Mouse (Mus musculus) left cerebral cortex, adult 2 months (tissue): Measurements from ENCODE around the gene Wwox. TPM values are rescaled to one million over a fixed set of nuclear protein-coding genes. Genes with fewer than 3 reads are reported as not detected.

Experiments
- DNase-seq, 2 experiments: peaks; one replicate each; pipeline ENCODE4 v3.0.0; 2021 to 2022; ENCODE audit warnings: low spot score in 2 of 2, mixed read lengths in 1 of 2; ENCODE audit errors: extremely low spot score in 1 of 2
- H3K27ac ChIP-seq: fragments of 200-600 bp; 2 replicates; pipeline ENCODE4 v1.8.1; 2022
- H3K4me3 ChIP-seq: fragments of 200-600 bp; 2 replicates; pipeline ENCODE4 v1.8.1; 2022
- CTCF ChIP-seq: fragments of 200-600 bp; IDR thresholded peaks from 2 replicates; pipeline ENCODE4 v1.8.1; 2022; ENCODE audit warnings: antibody characterized with exemption, mild to moderate bottlenecking, moderate library complexity
- intact Hi-C: fragments of 180-260 bp; cut with DNase I; formaldehyde crosslinking; loops from one replicate; pipeline ENCODE4 v1.15.1; 2025
- total RNA-seq, 2 experiments: library from RNA; stranded (reverse); gene quantifications; 2 replicates each; pipeline ENCODE4 v1.2.3; 2021

Gene Wwox
- total RNA-seq, 2 experiments from 2014 or later = 16.7 to 17.6 TPM

DNA sequence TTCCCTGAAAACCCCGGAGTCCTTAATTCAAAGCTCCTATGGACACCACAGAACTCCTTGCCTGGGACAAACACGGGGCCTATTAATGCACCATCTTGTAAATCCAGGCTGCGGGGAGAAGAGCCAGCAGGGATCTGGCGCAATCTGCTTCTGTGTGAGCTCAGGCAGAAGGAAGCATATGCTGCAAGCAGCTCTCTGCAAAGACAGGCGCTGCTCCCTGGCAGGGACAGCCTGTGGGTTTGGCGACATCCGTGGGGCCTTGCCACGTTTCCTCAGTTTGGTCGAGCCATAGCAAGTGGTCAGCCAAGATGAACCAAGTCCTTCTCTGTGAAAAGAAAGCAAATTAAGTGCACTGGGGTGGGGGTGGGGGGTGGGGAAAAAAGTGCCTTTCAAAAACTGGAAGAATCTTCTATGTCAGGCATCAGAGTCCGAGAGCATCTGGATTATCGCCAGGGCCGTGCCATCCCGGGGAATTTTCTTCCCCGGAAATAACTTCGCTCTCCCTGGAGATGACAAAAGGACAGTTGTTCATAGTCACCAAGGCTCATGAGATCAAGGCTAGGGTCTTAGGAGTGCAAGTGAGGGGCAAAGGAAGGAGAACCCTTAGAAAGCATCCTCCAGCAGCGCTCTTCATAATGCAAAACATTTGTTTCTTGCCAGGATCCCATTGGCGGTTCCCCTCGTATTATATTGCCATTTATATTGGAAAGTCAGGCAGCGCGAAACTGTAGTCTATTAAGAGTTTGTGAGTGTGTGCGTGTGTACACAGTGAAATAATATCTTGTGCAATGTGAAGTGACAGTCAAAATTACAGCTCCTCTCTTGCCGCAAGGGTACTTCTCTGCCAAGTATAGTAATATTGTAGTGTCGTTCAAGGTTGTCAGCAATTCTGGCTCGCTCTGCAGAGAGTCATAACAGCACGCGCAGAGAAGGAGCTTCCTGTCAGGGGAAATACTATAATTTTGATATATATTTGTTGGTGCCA, 152.1 kb downstream of the Wwox start:
- TF ChIP-seq CTCF = no peak
- peak; percentile 30 to 47 for DNase-seq
- intact Hi-C loops = no loop called here
- no peak overlapping the region; the same call in 1 of the 2 replicates for H3K4me3 ChIP-seq
- no peak overlapping the region for H3K27ac ChIP-seq

DNA sequence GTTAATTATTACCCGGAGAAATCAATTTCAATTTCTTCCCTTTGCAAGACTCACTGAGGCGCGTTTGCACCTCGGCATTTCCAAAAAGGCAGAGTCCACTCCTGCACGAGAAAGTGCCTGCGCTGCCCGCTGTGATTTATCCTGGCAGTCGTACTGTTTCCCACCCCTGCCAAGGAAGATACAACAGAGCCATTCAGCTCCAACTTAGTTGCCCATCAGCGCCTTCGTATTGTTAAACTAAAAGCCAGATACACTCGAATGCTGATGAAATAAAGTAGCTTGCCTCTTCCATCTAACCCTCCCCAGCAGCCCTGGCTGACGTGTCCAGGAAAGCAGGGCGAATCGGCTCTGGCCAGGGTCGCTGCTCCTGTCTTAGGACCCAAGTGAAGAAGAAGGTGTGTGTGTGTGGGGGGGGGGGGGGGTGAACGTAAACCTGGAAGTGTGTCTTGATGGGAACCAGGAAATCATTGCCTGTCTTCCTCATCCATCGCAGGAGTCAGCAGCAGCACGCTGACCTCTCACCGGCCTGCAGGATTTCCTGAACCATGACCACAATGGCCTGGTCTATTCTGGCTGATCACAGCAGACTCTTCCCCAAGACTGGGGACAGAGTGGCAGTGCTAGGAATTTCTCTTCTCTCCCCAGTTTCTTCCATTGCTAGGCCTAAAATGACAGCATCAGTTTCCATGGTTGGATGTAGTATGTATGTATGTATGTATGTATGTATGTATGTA, 154.1 kb downstream of the Wwox start:
- Histone ChIP-seq H3K4me3 (no peak overlapping the region), H3K27ac (no peak overlapping the region)
- intact Hi-C loops = no loop called here
- no peak for TF ChIP-seq CTCF
- no peak for DNase-seq

DNA sequence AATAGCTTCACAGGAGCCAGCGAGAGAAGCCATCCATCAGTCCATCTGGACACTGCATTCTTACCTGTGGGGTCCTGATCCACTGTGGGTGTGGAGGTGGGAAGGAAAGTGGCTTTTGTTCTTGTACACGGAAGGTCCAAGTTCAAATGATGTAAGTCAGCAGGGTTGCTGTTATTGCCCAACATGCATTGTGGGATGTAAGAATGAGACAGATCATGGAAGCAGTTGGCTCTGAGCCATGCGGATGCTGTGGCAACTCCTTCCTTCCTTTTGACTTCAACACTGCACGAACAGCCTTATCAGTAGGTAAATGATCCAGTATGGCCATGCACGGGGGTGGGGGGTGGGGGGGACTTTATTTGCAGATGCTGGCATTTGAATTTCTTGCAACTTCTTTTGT, 155.4 kb downstream of the Wwox start:
- intact Hi-C loops = no loop called here

DNA sequence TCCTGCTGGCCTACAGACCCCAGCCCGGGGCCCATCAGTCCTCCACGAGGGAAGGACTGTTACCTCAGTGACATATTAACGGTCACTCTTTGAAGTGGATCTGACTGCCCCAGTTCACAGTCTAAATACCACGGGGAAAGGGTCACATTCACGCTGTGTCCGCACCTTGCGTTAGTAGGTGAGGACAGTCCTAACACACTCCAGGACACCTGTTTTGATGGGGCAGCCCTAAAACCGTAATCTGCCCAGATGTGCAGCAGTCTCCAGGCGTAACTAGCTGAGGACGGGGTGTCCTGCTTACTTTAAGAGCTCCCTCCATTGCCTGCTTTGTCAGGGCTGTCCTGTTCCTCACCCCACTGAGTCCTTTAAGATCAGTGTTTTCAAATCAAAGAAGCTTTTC, 160.1 kb downstream of the Wwox start:
- Histone ChIP-seq H3K27ac (no peak overlapping the region), H3K4me3 (no peak overlapping the region)
- no peak for DNase-seq
- TF ChIP-seq CTCF = no peak
- intact Hi-C loops = no loop called here

More for the DNA sequence above, 155.4 kb downstream of the Wwox start:
- no peak for TF ChIP-seq CTCF
- no peak for DNase-seq
- Histone ChIP-seq H3K27ac (no peak overlapping the region), H3K4me3 (no peak overlapping the region)

DNA sequence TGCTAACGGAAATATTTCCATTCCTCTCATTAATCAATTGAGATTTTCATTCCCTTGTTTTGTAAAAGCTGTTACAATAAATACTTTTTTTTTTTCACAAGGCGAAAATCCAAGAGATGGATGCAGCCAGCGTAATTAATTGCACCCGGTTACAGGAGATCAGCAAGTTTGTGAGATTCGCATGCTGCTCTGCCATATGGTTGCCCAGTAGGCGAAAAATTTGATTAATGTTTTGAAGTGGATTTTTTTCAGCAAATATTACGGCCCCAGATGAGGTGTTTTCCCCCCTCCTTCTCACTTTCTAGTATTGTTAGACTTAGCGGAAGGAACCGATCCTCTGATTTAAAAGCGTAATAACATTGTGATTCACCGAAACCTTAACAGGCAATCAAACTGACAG, 160.7 kb downstream of the Wwox start:
- Histone ChIP-seq H3K4me3 (no peak overlapping the region), H3K27ac (no peak overlapping the region)
- intact Hi-C loops = no loop called here
- no peak for TF ChIP-seq CTCF
- no peak for DNase-seq

DNA sequence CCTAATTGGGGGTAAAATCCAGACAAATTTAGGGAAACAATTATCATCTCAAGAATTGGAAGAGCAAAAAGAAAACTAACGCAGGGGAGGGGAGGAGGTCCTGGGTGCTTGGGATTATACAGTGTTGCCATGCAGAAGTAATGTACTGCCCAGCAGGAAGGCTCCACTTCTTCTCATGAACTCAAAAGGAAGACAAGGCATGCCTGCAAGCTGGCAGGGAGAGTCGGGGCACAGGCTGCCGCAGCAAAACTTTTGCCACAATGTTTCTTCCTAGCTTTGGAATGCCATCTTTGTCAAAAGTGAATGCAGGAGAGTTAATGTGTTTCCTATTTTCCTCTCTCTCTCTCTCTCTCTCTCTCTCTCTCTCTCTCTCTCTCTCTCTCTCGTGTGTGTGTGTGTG, 163.6 kb downstream of the Wwox start:
- no peak overlapping the region for H3K4me3 ChIP-seq
- H3K27ac ChIP-seq = no peak overlapping the region
- DNase-seq = no peak
- TF ChIP-seq CTCF = no peak
- intact Hi-C loops = no loop called here

DNA sequence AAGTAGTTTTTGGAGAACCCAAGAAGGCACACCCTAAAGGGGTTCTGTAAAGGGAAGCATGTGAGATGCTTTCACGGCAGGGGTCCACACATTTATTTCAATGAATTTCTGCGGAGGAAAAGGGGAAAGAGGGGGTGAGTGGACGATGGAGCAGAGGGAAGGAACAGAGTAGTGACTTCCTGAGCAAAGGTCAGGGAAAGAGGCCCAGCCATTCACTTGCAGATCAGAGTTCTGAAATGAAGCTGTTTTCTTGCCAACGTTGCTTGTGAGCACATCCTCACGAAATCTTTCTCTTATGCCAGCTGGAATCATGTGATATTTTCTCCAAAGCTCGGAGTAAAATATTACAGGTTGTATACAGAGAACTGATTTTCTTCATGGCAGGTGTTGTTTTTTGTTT, 164.1 kb downstream of the Wwox start:
- no peak overlapping the region for H3K4me3 ChIP-seq
- intact Hi-C loops = no loop called here
- TF ChIP-seq CTCF = no peak
- no peak overlapping the region for H3K27ac ChIP-seq
- DNase-seq = no peak

DNA sequence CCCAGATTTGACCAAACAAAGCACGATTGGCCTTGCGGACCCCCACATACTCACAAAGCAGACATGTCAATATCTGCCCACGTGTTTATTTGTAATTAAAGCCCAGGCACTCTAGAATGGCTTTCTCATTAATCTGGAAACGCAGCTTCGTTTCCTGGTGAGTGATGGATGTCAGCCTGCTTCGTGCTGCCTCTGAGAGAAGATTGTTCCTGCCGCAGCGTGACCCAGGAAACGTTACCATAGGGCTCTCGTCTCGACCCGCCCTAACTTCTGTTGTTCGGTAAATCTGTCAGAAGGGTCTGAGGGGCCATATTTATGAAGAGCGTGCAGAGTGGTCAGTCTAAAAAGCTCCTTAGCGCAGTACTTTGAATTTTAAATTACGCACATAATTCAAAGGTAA, 164.9 kb downstream of the Wwox start:
- no peak for TF ChIP-seq CTCF
- no peak overlapping the region for H3K4me3 ChIP-seq
- DNase-seq = no peak
- intact Hi-C loops = no loop called here
- no peak overlapping the region for H3K27ac ChIP-seq

DNA sequence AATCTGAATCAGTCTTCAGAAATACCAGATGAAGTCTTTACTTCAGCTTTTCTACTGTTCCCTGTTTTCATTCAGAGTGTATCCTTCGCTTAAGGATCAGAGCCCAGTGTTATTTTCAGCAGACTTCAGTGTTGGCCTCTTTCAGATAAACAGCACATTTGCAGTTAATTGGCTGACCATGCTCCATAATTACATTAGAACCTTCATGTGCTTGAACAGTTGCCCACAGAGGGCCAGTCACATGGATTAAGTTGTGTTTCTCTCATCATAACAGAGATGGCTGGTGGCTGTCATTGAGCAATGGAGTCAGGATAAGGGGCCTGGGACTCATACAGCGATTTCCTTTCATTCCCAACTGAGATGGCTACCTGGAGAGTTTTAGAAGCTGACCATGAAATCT, 166.2 kb downstream of the Wwox start:
- no peak for DNase-seq
- intact Hi-C loops = no loop called here
- no peak overlapping the region for H3K27ac ChIP-seq
- H3K4me3 ChIP-seq = no peak overlapping the region
- TF ChIP-seq CTCF = no peak

DNA sequence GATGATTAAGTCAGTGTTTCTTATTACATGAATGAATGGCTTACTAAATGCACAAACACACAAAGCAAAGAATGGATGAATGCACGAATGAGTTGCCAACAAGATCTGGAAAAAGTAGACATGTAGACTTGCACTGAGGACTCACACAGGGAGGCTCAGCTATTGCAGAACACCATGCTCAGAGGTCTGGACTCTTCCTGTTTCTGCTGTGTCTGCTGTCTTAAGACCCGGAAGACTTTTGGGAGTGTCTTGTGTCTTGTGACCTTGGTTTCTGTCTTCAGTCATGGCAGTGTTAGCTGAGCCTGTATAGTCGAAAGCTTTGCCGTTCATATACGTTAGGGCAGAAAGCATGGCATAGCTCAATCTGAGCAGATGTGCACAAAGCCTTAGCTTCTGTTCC, 169.9 kb downstream of the Wwox start:
- Histone ChIP-seq H3K27ac (no peak overlapping the region), H3K4me3 (no peak overlapping the region)
- no peak for TF ChIP-seq CTCF
- intact Hi-C loops = no loop called here
- DNase-seq = no peak

DNA sequence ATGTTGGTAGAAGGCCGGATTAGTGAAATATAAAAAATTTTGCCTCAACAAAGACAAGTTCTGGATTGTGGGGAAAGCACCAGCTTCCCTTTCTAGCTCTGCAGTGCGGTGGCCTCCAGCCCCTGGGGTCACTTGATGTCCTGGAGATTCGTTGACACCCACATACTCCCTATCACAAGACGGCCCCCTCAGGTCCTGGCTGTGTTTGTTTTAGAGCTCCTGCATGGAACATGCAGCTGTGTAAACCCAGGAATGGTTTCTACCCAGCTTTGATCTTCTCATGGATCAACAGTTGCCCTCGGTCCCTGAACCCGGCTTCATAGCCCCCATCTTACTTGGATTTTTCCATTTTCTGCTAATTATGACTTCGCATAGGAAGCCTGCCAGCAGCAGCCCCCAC, 171.6 kb downstream of the Wwox start:
- DNase-seq = no peak
- TF ChIP-seq CTCF = no peak
- intact Hi-C loops = no loop called here
- Histone ChIP-seq H3K27ac (no peak overlapping the region), H3K4me3 (no peak overlapping the region)

DNA sequence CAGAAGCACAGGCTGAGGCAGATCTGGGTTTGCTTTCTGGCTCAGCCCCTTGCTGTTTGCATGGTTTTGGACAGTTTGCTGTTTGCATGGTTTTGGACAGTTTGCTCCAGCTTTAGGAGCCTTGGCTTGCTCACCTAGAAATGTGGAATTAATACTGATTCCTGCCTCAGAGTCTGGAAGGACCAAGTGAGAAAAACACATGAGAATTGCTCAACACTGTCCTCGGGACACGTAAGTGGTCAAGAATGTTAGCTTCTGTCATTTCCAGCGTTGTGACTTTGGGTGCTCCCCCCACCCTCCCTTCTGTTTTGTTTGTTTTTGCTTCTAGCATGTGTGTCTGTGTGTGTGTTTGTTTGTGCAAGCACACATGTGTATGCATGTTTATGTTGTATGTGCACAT, 172.6 kb downstream of the Wwox start:
- intact Hi-C loops = no loop called here
- no peak overlapping the region for H3K27ac ChIP-seq
- no peak overlapping the region for H3K4me3 ChIP-seq
- no peak for TF ChIP-seq CTCF
- DNase-seq = no peak

DNA sequence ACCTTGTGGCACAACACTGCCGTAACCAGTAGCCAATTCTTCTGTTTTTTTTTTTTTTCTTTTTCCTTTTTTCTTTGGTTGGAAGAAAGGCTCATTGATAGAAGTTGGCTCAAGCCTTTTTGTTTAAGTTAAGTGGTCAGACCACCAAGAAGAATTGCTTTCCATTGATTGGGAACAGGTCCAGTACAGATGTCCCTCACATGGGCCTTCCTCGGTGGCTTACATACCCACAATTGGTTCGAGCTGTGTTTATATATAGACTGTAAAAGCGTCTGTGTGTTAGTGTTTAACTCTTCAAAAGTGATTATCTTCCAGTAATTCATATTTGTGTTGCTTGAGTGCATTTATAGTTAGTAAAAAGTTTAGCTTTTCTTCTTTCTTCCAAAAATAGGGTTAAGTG, 176.0 kb downstream of the Wwox start:
- intact Hi-C loops = no loop called here
- no peak for TF ChIP-seq CTCF
- H3K4me3 ChIP-seq = no peak overlapping the region

More for the DNA sequence above, 176.0 kb downstream of the Wwox start:
- no peak for DNase-seq
- H3K27ac ChIP-seq = no peak overlapping the region
